Mouse (Mus musculus) brain, adult 2 months (tissue): Measurements from ENCODE around the gene Dgkq.

Experiments
- DNase-seq: peaks from one replicate; pipeline ENCODE4 v3.0.0; 2011; ENCODE audit warnings: low read depth, low spot score

Dgkq gene

GRCm38 (mm10) chr5:108668977-108669936 lies at the start of gene Dgkq:
Gene Dgkq, minus strand, starts transcription at chr5:108669672.
- peak; percentile 95 for DNase-seq

GRCm38 (mm10) chr5:108718051-108718450 lies 48.6 kb upstream of the Dgkq start:
- DNase-seq = no peak

- DNase-seq = no peak
These were observed 46.5 kb upstream of the Dgkq start for GRCm38 (mm10) chr5:108715974-108716373.

GRCm38 (mm10) chr5:108714149-108714548 lies 44.7 kb upstream of the Dgkq start:
- peak; percentile 72 for DNase-seq

GRCm38 (mm10) chr5:108713691-108714090 lies 44.2 kb upstream of the Dgkq start:
- no peak for DNase-seq

- no peak for DNase-seq
These were observed 43.6 kb upstream of the Dgkq start for GRCm38 (mm10) chr5:108713096-108713495.

- DNase-seq = no peak
These were observed 42.5 kb upstream of the Dgkq start for GRCm38 (mm10) chr5:108711968-108712367.

- no peak for DNase-seq
These were observed 39.7 kb upstream of the Dgkq start for GRCm38 (mm10) chr5:108708981-108709731.

- DNase-seq = no peak
These were observed 38.9 kb upstream of the Dgkq start for GRCm38 (mm10) chr5:108708419-108708818.

- no peak for DNase-seq
These were observed 38.3 kb upstream of the Dgkq start for GRCm38 (mm10) chr5:108707758-108708157.

GRCm38 (mm10) chr5:108703754-108704626 lies 34.5 kb upstream of the Dgkq start:
- no peak for DNase-seq

- DNase-seq = no peak
These were observed 32.0 kb upstream of the Dgkq start for GRCm38 (mm10) chr5:108701341-108702021.

GRCm38 (mm10) chr5:108700346-108700745 lies 30.9 kb upstream of the Dgkq start:
- no peak for DNase-seq

GRCm38 (mm10) chr5:108697341-108697753 lies 27.9 kb upstream of the Dgkq start:
- peak; percentile 85 for DNase-seq

GRCm38 (mm10) chr5:108696542-108696941 lies 27.1 kb upstream of the Dgkq start:
- DNase-seq = no peak

GRCm38 (mm10) chr5:108695861-108696260 lies 26.4 kb upstream of the Dgkq start:
- no peak for DNase-seq

- no peak for DNase-seq
These were observed 25.1 kb upstream of the Dgkq start for GRCm38 (mm10) chr5:108694352-108695261.

GRCm38 (mm10) chr5:108693872-108694288 lies 24.4 kb upstream of the Dgkq start:
- peak; percentile 89 for DNase-seq

GRCm38 (mm10) chr5:108692271-108692670 lies 22.8 kb upstream of the Dgkq start, which contains the start of gene Fgfrl1:
Gene Fgfrl1, plus strand, starts transcription at chr5:108692382.
- DNase-seq = no peak

GRCm38 (mm10) chr5:108691152-108691551 lies 21.7 kb upstream of the Dgkq start:
- DNase-seq = no peak
